Mouse (Mus musculus) liver, adult 2 months (tissue): ENCODE measurements around the gene Ankrd2. TPM values are rescaled to one million over a fixed set of nuclear protein-coding genes. Genes with fewer than 3 reads are reported as not detected.
"Not testable (repeated sequence)": the region's sequence is repeated elsewhere in the genome, so short reads cannot be mapped to it uniquely, and the experiment has no call there.

Experiments
- DNase-seq: peaks from one replicate; pipeline ENCODE4 v3.0.0-alpha.2; 2011; ENCODE audit warnings: low read depth, low spot score; ENCODE audit errors: extremely low read depth
- H3K27ac ChIP-seq: fragments of 200-500 bp; replicated peaks from 2 replicates; pipeline ENCODE4 v1.5.1; 2012; ENCODE audit warnings: low read depth, mild to moderate bottlenecking, control low read depth, inconsistent platforms, low read length; ENCODE audit not compliant: insufficient read depth
- H3K27me3 ChIP-seq: fragments of 200-500 bp; 2 replicates; pipeline ENCODE4 v1.6.1; 2012; ENCODE audit warnings: mild to moderate bottlenecking, moderate library complexity, low read length, inconsistent platforms; ENCODE audit not compliant: control insufficient read depth, insufficient read depth
- H3K36me3 ChIP-seq: fragments of 200-500 bp; 2 replicates; pipeline ENCODE4 v1.6.1; 2012; ENCODE audit warnings: low read length, inconsistent platforms; ENCODE audit not compliant: control insufficient read depth, insufficient read depth
- H3K4me1 ChIP-seq: fragments of 200-500 bp; 2 replicates; pipeline ENCODE4 v1.6.1; 2011; ENCODE audit warnings: low read length; ENCODE audit not compliant: control insufficient read depth, insufficient read depth
- H3K4me3 ChIP-seq: fragments of 200-500 bp; 2 replicates; pipeline ENCODE4 v1.5.1; 2011; ENCODE audit warnings: low read depth, mild to moderate bottlenecking, control low read depth, low read length, moderate library complexity; ENCODE audit not compliant: insufficient read depth
- H3K79me2 ChIP-seq: fragments of 200-500 bp; 2 replicates; pipeline ENCODE4 v1.6.1; 2012; ENCODE audit warnings: inconsistent platforms, mild to moderate bottlenecking, low read length, moderate library complexity; ENCODE audit not compliant: control insufficient read depth, insufficient read depth
- H3K9ac ChIP-seq: fragments of 200-500 bp; 2 replicates; pipeline ENCODE4 v1.6.1; 2012; ENCODE audit warnings: low read depth, mild to moderate bottlenecking, control low read depth, inconsistent platforms, low read length
- CTCF ChIP-seq: fragments of 200-500 bp; IDR thresholded peaks from 2 replicates; pipeline ENCODE4 v1.5.1; 2011; ENCODE audit warnings: low read depth, low read length, control low read depth
- POLR2A ChIP-seq: fragments of 200-500 bp; IDR thresholded peaks from 2 replicates; pipeline ENCODE4 v1.6.1; 2011; ENCODE audit warnings: low read length, control low read depth; ENCODE audit not compliant: insufficient read depth; ENCODE audit errors: extremely low read depth
- WGBS: fragments of 180-500 bp; shearing (Covaris S2); methylation state at CpG from one replicate; pipeline ENCODE4 v1.1.7; 2018; 5-methylcytosine and 5-hydroxymethylcytosine counted together
- polyA plus RNA-seq: library from polyadenylated mRNA; depleted of rRNA; stranded (reverse); fragments of >200 nt; gene quantifications from 2 replicates; pipeline ENCODE4 v1.2.3, GENCODE M21; 2012
- total RNA-seq: library from RNA; depleted of rRNA; stranded (reverse); fragments of >200 nt; gene quantifications from 2 replicates; pipeline ENCODE4 v1.2.3, GENCODE M21; 2014

The Ankrd2 gene
- total and polyA plus RNA-seq, 2 experiments = 0.37 to 1.2 TPM

GRCm38 (mm10) chr19:42080469-42080868, 44.7 kb downstream of the Ankrd2 start:
- Histone ChIP-seq H3K4me1 (no peaks in the 10 kb centered on the region), H3K27ac (no peak overlapping the region), H3K27me3 (no peaks in the 10 kb centered on the region; the same call in 1 of the 2 replicates), H3K9ac (no peak overlapping the region), H3K79me2 (no peaks in the 10 kb centered on the region), H3K4me3 (no peak overlapping the region), H3K36me3 (no peaks in the 10 kb centered on the region)
- WGBS = 87% methylated on average over 11 of the region's 11 CpGs
- TF ChIP-seq CTCF = no peak
- TF ChIP-seq POLR2A = no peak
- DNase-seq = no peak

GRCm38 (mm10) chr19:42081613-42082012, 45.8 kb downstream of the Ankrd2 start:
- not testable (repeated sequence) for H3K27me3 ChIP-seq, DNase-seq, H3K27ac ChIP-seq, H3K4me1 ChIP-seq, H3K79me2 ChIP-seq, H3K36me3 ChIP-seq, H3K4me3 ChIP-seq, H3K9ac ChIP-seq
- 89% methylated on average over 5 of the region's 5 CpGs for WGBS

GRCm38 (mm10) chr19:42085690-42086089, 49.9 kb downstream of the Ankrd2 start:
- no peaks in the 10 kb centered on the region for H3K36me3 ChIP-seq
- no peak for DNase-seq
- H3K27ac ChIP-seq = no peak overlapping the region
- H3K79me2 ChIP-seq = 0 out of 2 replicates have a peak, but pooled peaks cover 3% of the 10 kb centered on the region
- peaks cover 3% of the 10 kb centered on the region; the same call in 1 of the 2 replicates for H3K4me1 ChIP-seq
- H3K9ac ChIP-seq = no peak overlapping the region
- peaks cover 7% of the 10 kb centered on the region for H3K27me3 ChIP-seq
- peak overlapping the region; percentile 46 for H3K4me3 ChIP-seq
- no peak for TF ChIP-seq POLR2A
- WGBS = 20% methylated on average over 10 of the region's 10 CpGs

DNA sequence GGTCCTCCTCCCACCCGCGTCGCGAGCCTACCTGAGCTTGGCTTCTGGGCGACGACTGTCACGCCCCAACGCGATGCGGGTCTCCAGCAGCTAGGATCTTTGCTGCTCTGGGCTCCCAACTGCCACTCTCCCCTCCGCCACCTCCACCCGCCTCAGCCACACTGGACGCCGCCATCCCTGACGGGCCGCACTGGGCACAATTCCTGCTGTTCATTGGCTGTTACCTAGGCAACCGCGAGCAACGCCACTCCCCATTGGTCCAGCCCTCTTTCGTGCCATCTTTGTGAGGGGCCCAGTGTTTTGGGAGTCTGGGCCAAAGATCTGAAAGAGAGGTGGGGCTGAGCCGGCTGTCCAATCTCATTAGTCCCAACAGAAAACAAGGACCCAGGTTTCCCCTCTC, 50.4 kb downstream of the Ankrd2 start, which contains the start of gene Morn4:
Gene Morn4 (minus strand): TSS at position 192 of the 400 bp plus-strand sequence.
- Histone ChIP-seq H3K27me3 (peaks cover 7% of the 10 kb centered on the region), H3K4me1 (peaks cover 3% of the 10 kb centered on the region; the same call in 1 of the 2 replicates), H3K36me3 (no peaks in the 10 kb centered on the region), H3K9ac (no peak within 1 kb of the TSS), H3K79me2 (peaks cover 7% of the 10 kb centered on the region; the same call in 1 of the 2 replicates), H3K27ac (no peak within 1 kb of the TSS), H3K4me3 (peak within 1 kb of the TSS; percentile 46)
- DNase-seq = no peak
- 9% methylated on average over 21 of the region's 21 CpGs for WGBS
- TF ChIP-seq POLR2A (no peak), CTCF (no peak)

DNA sequence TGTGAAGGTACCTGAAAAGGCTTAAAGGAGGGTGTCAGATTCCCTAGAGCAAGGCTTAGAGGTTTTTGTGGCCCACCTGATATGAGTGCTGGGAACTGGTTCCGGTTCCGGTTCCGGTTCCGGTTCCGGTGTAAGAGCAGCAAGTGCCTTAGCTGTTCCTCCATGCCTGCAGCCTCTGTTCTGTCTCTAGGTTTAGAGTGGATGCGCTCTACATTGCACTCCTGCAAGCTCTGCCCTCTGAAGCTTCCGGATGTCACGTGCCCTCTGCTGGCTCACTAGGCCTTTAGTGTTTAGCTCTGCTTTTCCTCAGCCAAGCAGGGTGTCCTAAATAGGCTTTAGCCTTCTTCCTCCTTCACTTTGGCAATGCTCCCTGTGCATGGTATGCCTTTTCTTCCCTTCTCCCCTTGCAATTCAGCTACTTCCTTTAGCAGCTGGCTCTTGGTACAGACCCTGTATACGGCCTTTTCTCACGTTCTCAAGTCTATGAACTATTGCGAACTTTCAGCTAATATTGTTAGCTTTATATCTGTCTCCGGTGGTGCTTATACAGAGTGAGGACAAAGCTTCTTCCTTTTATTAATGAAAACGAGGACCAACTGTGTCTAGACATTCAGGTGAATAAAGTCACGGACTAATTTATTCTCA, 53.4 kb downstream of the Ankrd2 start:
- H3K36me3 ChIP-seq = peaks cover 4% of the 10 kb centered on the region; the same call in 1 of the 2 replicates
- 0 out of 2 replicates have a peak overlapping the region, but pooled peaks have one; percentile 31 for H3K9ac ChIP-seq
- no peak for TF ChIP-seq POLR2A
- peak overlapping the region; percentile 77 for H3K27ac ChIP-seq
- H3K79me2 ChIP-seq = peaks cover 27% of the 10 kb centered on the region; the same call in 1 of the 2 replicates
- no peak overlapping the region for H3K4me3 ChIP-seq
- WGBS = 22% methylated on average over 14 of the region's 14 CpGs
- H3K4me1 ChIP-seq = peaks cover 9% of the 10 kb centered on the region
- H3K27me3 ChIP-seq = peaks cover 7% of the 10 kb centered on the region
- DNase-seq = peak; percentile 88
